Mouse (Mus musculus): ENCODE data around the gene Runx3.

Runx3 gene

GRCm38 (mm10) chr4:135221632-135222407, 101.4 kb downstream of the Runx3 start:
- no peak for DNase-seq (ENCODE audit: low read depth)

- DNase-seq (ENCODE audit: low read depth) = no peak
Observed at GRCm38 (mm10) chr4:135223808-135224207, 103.4 kb downstream of the Runx3 start.

- DNase-seq (ENCODE audit: low read depth) = peak; percentile 92
Observed at GRCm38 (mm10) chr4:135226008-135226667, 105.7 kb downstream of the Runx3 start.
